24 mouse cellular contexts compared by ENCODE assay signal in the genomic region with DNA sequence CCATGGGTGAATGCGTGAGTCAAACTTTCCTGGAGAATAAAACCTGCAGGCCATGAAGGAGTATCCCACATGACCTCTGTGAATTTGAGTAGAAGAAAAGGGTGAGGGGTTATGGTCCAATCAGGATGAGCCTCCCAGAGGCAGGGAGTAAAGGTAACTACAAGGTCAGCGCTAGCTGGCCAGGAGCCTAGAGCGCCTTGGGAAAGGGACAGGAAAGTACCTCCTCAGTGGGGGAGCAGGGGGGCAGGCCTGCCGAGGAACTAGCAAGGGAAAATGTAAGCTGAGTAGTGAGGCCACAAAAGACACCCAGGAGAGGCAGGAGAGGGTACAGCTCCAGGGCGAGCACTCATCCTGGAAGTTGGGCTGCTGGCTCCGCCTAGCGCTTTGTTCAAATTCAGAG.
A peak's percentile ranks its signal among the peaks of the same experiment; 100 is the strongest.
DNase-seq lines count a peak whose midpoint lies in the region; ATAC-seq and TF ChIP-seq lines count a peak whose summit lies in the region.
"Had no signal": no experiment of that assay in that cellular context is flagged by ENCODE, and none has a peak within 500 bp of the region (broad histone marks: within the 10 kb centered on the region; RNA-seq: fewer than 3 reads in every experiment).

No protein-coding gene starts in this region.

- 71% methylated on average over 7 of the region's 7 CpGs for WGBS in kidney, embryonic 14.5 days
- 82% methylated on average over 7 of the region's 7 CpGs for WGBS in midbrain, embryonic 13.5 days
- 78% methylated on average over 7 of the region's 7 CpGs for WGBS in lung, postnatal 0 days

- H3K9me3 ChIP-seq in kidney, embryonic 14.5 days (ENCODE audit: control insufficient read depth, low read length): no peaks in the 10 kb centered on the region
- no peaks in the 10 kb centered on the region for H3K9me3 ChIP-seq in midbrain, embryonic 13.5 days
- H3K9me3 ChIP-seq in lung, postnatal 0 days (ENCODE audit: low read length): no peaks in the 10 kb centered on the region
- H3K9me3 ChIP-seq: embryonic facial prominence, embryonic 15.5 days; forebrain, embryonic 10.5 days; heart, embryonic 13.5 days; hindbrain, embryonic 10.5 days had no signal

- H3K4me3 ChIP-seq in kidney, embryonic 14.5 days (ENCODE audit: low read length): no peak overlapping the region
- no peak overlapping the region for H3K4me3 ChIP-seq in midbrain, embryonic 13.5 days (replicated peaks)
- H3K4me3 ChIP-seq in lung, postnatal 0 days (ENCODE audit: low read depth, low read length): no peak overlapping the region
- H3K4me3 ChIP-seq: embryonic facial prominence, embryonic 15.5 days; erythroblast, embryonic 14.5 days; forebrain, embryonic 10.5 days; gastrocnemius, adult 2 months; heart, embryonic 13.5 days; hindbrain, embryonic 10.5 days had no signal

- H3K27ac ChIP-seq in kidney, embryonic 14.5 days (ENCODE audit: low read depth, low read length): no peak overlapping the region
- no peak overlapping the region for H3K27ac ChIP-seq in midbrain, embryonic 13.5 days
- no peak overlapping the region for H3K27ac ChIP-seq in lung, postnatal 0 days (ENCODE audit: low read length)
- H3K27ac ChIP-seq: embryonic facial prominence, embryonic 15.5 days; forebrain, embryonic 10.5 days; gastrocnemius, adult 2 months; heart, embryonic 13.5 days; hindbrain, embryonic 10.5 days; hindbrain, embryonic 14.5 days had no signal

- no peak overlapping the region for H3K4me2 ChIP-seq in kidney, embryonic 14.5 days (replicated peaks; ENCODE audit: low read depth, low read length)
- H3K4me2 ChIP-seq in midbrain, embryonic 13.5 days (replicated peaks): no peak overlapping the region
- no peak overlapping the region for H3K4me2 ChIP-seq in lung, postnatal 0 days (replicated peaks; ENCODE audit: low read depth, low read length)
- H3K4me2 ChIP-seq: embryonic facial prominence, embryonic 15.5 days; heart, embryonic 13.5 days; hindbrain, embryonic 14.5 days had no signal

- H3K27me3 ChIP-seq in kidney, embryonic 14.5 days (ENCODE audit: control insufficient read depth, insufficient read depth, low read length): no peaks in the 10 kb centered on the region
- H3K27me3 ChIP-seq in midbrain, embryonic 13.5 days: no peaks in the 10 kb centered on the region
- H3K27me3 ChIP-seq in lung, postnatal 0 days (replicated peaks; ENCODE audit: insufficient read depth, low read length): no peaks in the 10 kb centered on the region
- H3K27me3 ChIP-seq: embryonic facial prominence, embryonic 15.5 days; heart, embryonic 13.5 days had no signal

- no peak overlapping the region for H3K9ac ChIP-seq in kidney, embryonic 14.5 days (ENCODE audit: low read depth, low read length)
- H3K9ac ChIP-seq in midbrain, embryonic 13.5 days (replicated peaks): no peak overlapping the region
- no peak overlapping the region for H3K9ac ChIP-seq in lung, postnatal 0 days (replicated peaks; ENCODE audit: low read depth)
- H3K9ac ChIP-seq: embryonic facial prominence, embryonic 15.5 days; heart, embryonic 13.5 days; hindbrain, embryonic 14.5 days had no signal

- H3K4me1 ChIP-seq in kidney, embryonic 14.5 days (ENCODE audit: control insufficient read depth, insufficient read depth, low read length): no peaks in the 10 kb centered on the region
- H3K4me1 ChIP-seq in midbrain, embryonic 13.5 days (replicated peaks): no peaks in the 10 kb centered on the region
- no peaks in the 10 kb centered on the region for H3K4me1 ChIP-seq in lung, postnatal 0 days (ENCODE audit: insufficient read depth, low read depth, low read length)
- H3K4me1 ChIP-seq: embryonic facial prominence, embryonic 15.5 days; forebrain, embryonic 10.5 days; heart, embryonic 13.5 days; hindbrain, embryonic 10.5 days had no signal

- peak; percentile 12 for DNase-seq in adrenal gland, postnatal 14 days
- DNase-seq in adrenal gland, postnatal 4 days (ENCODE audit: low spot score in 2 of 2): no peak
- DNase-seq in kidney, adult 18-20 months: peak; percentile 27
- peak; percentile 22 to 33 for DNase-seq in kidney, adult 8-10 months
- peak; percentile 39 to 77 for DNase-seq in kidney, postnatal 25 days
- DNase-seq in lung, postnatal 0 days (ENCODE audit: low spot score): no peak
- DNase-seq: adrenal gland, adult 8-10 months; B cell, adult 2 months; cerebellum, adult 11-12 months; cerebellum, adult 9-11 months; embryo, embryonic 11 days; gastrocnemius, adult 2 months; gastrocnemius, postnatal 25 days had no signal

- no peaks in the 10 kb centered on the region for H3K36me3 ChIP-seq in kidney, embryonic 14.5 days (ENCODE audit: control insufficient read depth, insufficient read depth, low read length)
- no peaks in the 10 kb centered on the region for H3K36me3 ChIP-seq in midbrain, embryonic 13.5 days
- H3K36me3 ChIP-seq in lung, postnatal 0 days (ENCODE audit: insufficient read depth, low read length): no peaks in the 10 kb centered on the region
- H3K36me3 ChIP-seq: embryonic facial prominence, embryonic 15.5 days; forebrain, embryonic 10.5 days; G1E; heart, embryonic 13.5 days; hindbrain, embryonic 10.5 days had no signal

- no peak for TF ChIP-seq EP300 in lung, postnatal 0 days (IDR thresholded peaks at IDR 0.05)

- ATAC-seq in kidney, embryonic 14.5 days (ENCODE audit: low FRiP score, low TSS enrichment): no peak
- no peak for ATAC-seq in midbrain, embryonic 13.5 days
- no peak for ATAC-seq in lung, postnatal 0 days
- ATAC-seq: CD4-positive, CD25-positive, alpha-beta regulatory T cell, adult 4 months; forebrain, embryonic 14.5 days had no signal

- no peak for TF ChIP-seq CTCF in lung, postnatal 0 days (IDR thresholded peaks at IDR 0.05)

Comparison
In these comparisons a context has a peak if more than half of its experiments do, and no peak if none do; other contexts are left out.
1. DNase-seq: peak in adrenal gland, postnatal 14 days (single experiment), kidney, adult 18-20 months (single experiment), kidney, adult 8-10 months (2 of 2) and kidney, postnatal 25 days (2 of 2); none in adrenal gland, postnatal 4 days (0 of 2) and lung, postnatal 0 days (single experiment).